Mouse (Mus musculus): ENCODE data around the gene Dph2. TPM values are rescaled to one million over a fixed set of nuclear protein-coding genes. Genes with fewer than 3 reads are reported as not detected.

Dph2 gene
- total RNA-seq, 2 experiments from 2014 or later, result 5.6 to 7.0 TPM

Other genes with a start within 250 kb of the Dph2 start
- gene Dmap1, start 209.8 kb downstream of the Dph2 start, total RNA-seq (2021), result 10 to 100 TPM; 25.6 to 29.6 TPM
- gene Gm12845, start 167.6 kb downstream of the Dph2 start, total RNA-seq (2021), result not detected
- gene Klf17, start 126.4 kb downstream of the Dph2 start, total RNA-seq (2021), result not detected
- gene Slc6a9, start 57.5 kb downstream of the Dph2 start, total RNA-seq (2021), result 1 to 10 TPM; 8.6 to 9.2 TPM
- under 1 TPM; 0.64 to 0.78 TPM for gene Ccdc24, start 19.5 kb downstream of the Dph2 start, total RNA-seq (2021)
- 10 to 100 TPM; 14.2 to 17.7 TPM for gene B4galt2, start 8.5 kb downstream of the Dph2 start, total RNA-seq (2021)
- 100 to 1,000 TPM; 145 to 149 TPM for gene Atp6v0b, start 4.7 kb downstream of the Dph2 start, total RNA-seq (2021)
- gene Ipo13, start 23.0 kb upstream of the Dph2 start, total RNA-seq (2021), result 10 to 100 TPM; 39.0 to 55.1 TPM
- under 1 TPM; 0.12 to 0.42 TPM for gene Artn, start 37.7 kb upstream of the Dph2 start, total RNA-seq (2021)
- 10 to 100 TPM; 30.5 to 32.0 TPM for gene St3gal3, start 242.9 kb upstream of the Dph2 start, total RNA-seq (2021)

Measured in adrenal gland, postnatal 10 days (tissue).